Mouse (Mus musculus) MN1 (cell line): ENCODE results near the gene Fam185a.

Experiments
- DNase-seq: peaks from one replicate; pipeline ENCODE4 v3.0.0-alpha.2; 2016; ENCODE audit warnings: low spot score

The Fam185a gene

GRCm38 (mm10) chr5:21424614-21425602 lies at the start of gene Fam185a, which contains the start of gene Ccdc146:
Gene Fam185a, plus strand, starts transcription at chr5:21424958.
Gene Ccdc146, minus strand, starts transcription at chr5:21424677.
- DNase-seq, result peak; percentile 97

- DNase-seq, result no peak
These were observed 47.8 kb upstream of the Fam185a start for GRCm38 (mm10) chr5:21376935-21377334.

- DNase-seq, result no peak
These were observed 46.4 kb upstream of the Fam185a start for GRCm38 (mm10) chr5:21378397-21378796.

DNA sequence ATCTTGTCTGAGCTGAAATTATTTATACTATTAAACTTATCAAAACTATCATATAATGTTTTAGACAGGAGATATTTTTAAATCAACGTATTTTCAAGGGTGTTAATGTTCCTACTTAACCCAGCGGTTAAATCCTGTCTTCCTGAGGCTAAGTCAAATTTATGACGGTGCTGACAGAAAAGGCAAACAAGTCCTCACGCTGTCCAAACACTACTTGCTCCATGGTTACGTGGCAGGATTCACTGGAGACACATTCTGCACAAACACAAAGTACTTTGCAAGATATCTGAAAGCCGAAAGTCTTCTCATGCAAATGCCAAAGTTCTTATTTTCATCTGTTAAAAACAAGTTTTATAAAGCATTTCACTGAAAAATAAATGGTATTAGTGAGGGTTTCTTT lies 42.8 kb upstream of the Fam185a start:
- DNase-seq, result no peak

DNA sequence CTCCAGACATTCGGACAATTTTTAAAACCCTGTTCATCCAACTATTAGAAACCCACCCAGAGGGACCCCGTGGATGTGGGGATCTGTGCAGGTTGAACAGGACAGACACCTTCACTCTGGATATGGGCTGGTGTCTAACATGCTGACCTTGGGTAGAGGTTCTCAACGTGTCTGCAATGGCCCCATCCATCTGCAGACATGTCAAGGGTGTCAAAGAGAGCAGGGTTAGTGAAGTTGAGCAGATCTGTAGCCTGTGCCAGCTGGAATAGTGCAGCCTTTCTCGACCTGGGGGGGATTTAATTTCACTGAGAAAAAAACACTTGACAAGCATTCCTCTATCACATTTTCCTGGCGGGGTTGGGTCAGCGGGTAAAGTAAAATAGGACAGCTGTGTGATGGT lies 42.1 kb upstream of the Fam185a start:
- DNase-seq, result no peak

GRCm38 (mm10) chr5:21383392-21384251 lies 41.1 kb upstream of the Fam185a start:
- no peak for DNase-seq

DNA sequence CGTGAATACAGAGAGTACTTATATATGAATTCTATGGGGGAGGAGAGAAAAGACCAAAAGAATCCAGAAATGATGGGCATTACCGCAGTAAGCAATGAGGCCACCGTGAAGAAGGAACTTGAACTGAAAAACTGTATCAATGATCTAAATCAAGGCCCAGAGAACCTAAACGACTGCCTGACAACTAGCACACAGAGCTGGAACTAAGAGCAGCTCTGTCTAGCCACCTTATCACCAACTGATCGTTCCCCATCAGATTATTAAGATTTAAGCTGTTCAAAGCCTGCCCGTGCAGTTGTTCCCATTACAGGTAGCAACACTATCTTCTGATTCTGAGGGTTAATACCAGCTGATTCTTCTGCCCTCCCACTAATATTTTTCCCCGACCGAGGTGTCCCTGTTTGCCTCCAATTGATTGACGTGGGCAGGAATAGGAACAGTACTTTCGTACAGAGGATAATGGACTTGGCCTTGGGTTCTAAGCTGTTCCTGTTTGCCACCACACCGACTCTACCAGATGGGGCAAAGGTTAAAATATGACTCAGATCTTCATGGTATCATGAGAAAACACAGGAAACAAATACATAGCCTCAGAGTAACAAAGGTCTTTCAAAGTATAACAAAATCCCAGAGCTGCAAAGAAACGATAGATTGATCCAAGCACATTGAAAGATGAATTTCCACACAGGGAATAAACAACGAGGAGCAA lies 40.4 kb upstream of the Fam185a start:
- no peak for DNase-seq

GRCm38 (mm10) chr5:21384976-21385375 lies 39.8 kb upstream of the Fam185a start:
- DNase-seq, result no peak

DNA sequence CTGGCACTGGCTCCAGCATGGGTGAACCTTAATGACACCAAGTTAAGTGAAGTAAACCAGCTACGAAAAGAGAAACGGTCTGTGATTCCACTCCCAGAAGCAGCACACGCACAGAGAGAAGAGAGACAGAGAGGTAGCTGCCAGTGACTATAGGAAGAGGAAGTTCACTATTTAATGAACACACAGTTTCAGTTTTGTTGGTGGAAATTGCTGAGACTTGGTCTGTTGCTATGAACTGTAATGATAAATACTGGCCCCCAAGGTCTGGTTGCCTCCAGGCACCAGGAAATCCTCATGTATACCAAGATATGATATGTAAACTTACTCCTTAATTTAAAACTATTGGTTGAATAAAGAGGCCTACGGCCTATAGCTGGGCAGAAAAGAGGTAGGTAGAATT lies 38.3 kb upstream of the Fam185a start:
- no peak for DNase-seq

- DNase-seq, result no peak
These were observed 37.4 kb upstream of the Fam185a start for GRCm38 (mm10) chr5:21387340-21387739.

DNA sequence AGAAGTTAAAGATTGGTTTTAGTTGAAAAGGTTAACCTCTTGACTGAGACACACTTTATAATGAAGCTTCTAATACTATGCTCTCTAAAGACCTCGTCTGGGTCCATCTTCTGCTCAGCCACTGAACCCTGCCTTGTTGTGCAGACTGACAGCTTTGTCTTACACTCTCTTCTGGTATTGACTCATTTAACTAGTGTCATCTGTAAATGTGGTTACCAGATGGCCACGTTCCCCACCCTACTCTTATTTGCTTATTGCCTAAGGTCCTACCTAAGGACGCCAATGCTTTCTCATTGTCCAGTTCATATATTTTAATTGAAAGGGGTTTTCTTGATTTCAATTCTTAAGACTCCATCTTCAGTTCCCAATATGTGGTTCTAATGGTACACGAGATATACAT lies 35.9 kb upstream of the Fam185a start:
- DNase-seq, result no peak

- no peak for DNase-seq
These were observed 33.0 kb upstream of the Fam185a start for GRCm38 (mm10) chr5:21391616-21392384.

DNA sequence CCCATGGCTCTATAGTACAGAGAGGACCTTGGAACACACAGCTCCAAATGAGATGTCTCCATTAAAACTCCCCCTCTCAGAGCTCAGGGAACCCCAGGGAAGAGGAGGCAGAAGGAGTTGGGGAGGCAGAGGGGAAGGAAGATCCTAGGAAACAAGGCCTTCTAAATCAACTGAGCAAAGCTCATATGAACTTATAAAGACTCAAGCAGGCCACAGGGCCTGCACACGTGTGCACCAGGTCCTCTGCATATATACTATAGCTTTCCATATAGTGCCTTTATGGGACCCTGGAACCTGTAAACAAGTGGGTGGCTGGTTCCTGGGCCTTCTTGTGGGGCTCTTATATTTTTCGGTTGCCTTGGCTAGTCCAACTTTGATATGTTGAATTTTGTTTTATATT lies 30.2 kb upstream of the Fam185a start:
- no peak for DNase-seq

- peak; percentile 10 for DNase-seq
These were observed 29.4 kb upstream of the Fam185a start for GRCm38 (mm10) chr5:21395205-21395840.

- no peak for DNase-seq
These were observed 13.5 kb upstream of the Fam185a start for GRCm38 (mm10) chr5:21411261-21411666.

- DNase-seq, result no peak
These were observed 12.7 kb upstream of the Fam185a start for GRCm38 (mm10) chr5:21412056-21412455.

GRCm38 (mm10) chr5:21413322-21413721 lies 11.4 kb upstream of the Fam185a start:
- no peak for DNase-seq

GRCm38 (mm10) chr5:21414116-21414820 lies 10.5 kb upstream of the Fam185a start:
- no peak for DNase-seq

DNA sequence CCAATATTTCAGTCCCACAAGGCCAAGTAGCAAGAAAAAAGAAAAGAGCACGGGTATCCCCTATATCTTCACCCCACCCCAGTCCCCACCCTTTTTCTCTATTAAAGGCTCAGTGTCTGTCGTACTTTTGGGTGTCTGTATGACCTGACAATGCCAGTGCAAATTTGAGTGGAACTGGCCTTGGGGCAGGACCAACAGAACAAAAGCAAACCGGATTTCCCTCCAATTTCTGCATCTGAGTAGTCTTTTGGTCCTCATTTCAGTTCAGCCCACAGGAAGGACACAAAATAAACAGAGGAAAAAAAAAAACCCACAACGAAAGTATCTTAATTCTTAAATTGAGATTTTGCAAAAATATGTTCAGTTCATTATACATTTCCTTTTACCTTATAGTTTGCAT lies 6.1 kb upstream of the Fam185a start:
- no peak for DNase-seq

DNA sequence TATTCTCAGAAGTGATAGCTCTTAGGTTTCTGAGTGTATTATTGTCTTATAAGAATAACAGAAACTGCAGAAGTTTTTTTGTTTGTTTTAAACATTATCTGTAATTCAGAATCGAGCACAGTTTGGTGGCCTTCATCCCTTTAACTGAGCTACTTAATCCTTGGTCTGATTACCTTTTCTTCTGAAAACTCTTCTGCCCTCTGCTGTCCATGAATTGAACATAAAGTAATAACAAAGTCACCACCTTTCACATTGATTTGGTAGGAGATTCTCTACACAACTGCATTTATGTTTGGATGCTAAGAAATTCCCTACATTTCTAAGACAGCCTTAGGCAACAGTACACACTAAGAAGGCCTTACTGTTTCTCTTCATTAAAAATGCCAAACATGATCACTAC lies 4.1 kb upstream of the Fam185a start:
- DNase-seq, result peak; percentile 47
